Mouse (Mus musculus): ENCODE data around the gene 0610009B22Rik.
"Not testable (repeated sequence)": the region's sequence is repeated elsewhere in the genome, so short reads cannot be mapped to it uniquely, and the experiment has no call there.

Gene 0610009B22Rik

GRCm38 (mm10) chr11:51688330-51689328 lies at the start of gene 0610009B22Rik:
0610009B22Rik (minus strand) TSS chr11:51688874.
- peak; percentile 99 for DNase-seq

- not testable (repeated sequence) for DNase-seq
These were observed 45.5 kb upstream of the 0610009B22Rik start for GRCm38 (mm10) chr11:51734218-51734617.

GRCm38 (mm10) chr11:51732883-51733282 lies 44.2 kb upstream of the 0610009B22Rik start:
- no peak for DNase-seq

- DNase-seq = no peak
These were observed 32.4 kb upstream of the 0610009B22Rik start for GRCm38 (mm10) chr11:51721066-51721465.

GRCm38 (mm10) chr11:51707080-51707479 lies 18.4 kb upstream of the 0610009B22Rik start:
- DNase-seq = no peak

GRCm38 (mm10) chr11:51706451-51706850 lies 17.8 kb upstream of the 0610009B22Rik start:
- no peak for DNase-seq

GRCm38 (mm10) chr11:51703379-51703998 lies 14.8 kb upstream of the 0610009B22Rik start:
- DNase-seq = peak; percentile 70

GRCm38 (mm10) chr11:51702831-51703230 lies 14.2 kb upstream of the 0610009B22Rik start:
- DNase-seq = no peak

- no peak for DNase-seq
These were observed 6.3 kb upstream of the 0610009B22Rik start for GRCm38 (mm10) chr11:51694984-51695383.

GRCm38 (mm10) chr11:51690597-51690996 lies 1.9 kb upstream of the 0610009B22Rik start:
- not testable (repeated sequence) for DNase-seq

- no peak for DNase-seq
These were observed 669 bp upstream of the 0610009B22Rik start for GRCm38 (mm10) chr11:51689343-51689742.

- peak; percentile 24 for DNase-seq
These were observed 6.7 kb downstream of the 0610009B22Rik start for GRCm38 (mm10) chr11:51681976-51682374.

- peak; percentile 95 for DNase-seq
These were observed 7.2 kb downstream of the 0610009B22Rik start for GRCm38 (mm10) chr11:51681324-51681975.

GRCm38 (mm10) chr11:51679466-51679865 lies 9.2 kb downstream of the 0610009B22Rik start:
- no peak for DNase-seq

- DNase-seq = no peak
These were observed 10.8 kb downstream of the 0610009B22Rik start for GRCm38 (mm10) chr11:51677737-51678418.

GRCm38 (mm10) chr11:51675386-51675785 lies 13.3 kb downstream of the 0610009B22Rik start:
- no peak for DNase-seq

- DNase-seq = no peak
These were observed 15.4 kb downstream of the 0610009B22Rik start for GRCm38 (mm10) chr11:51673291-51673690.

- DNase-seq = no peak
These were observed 17.3 kb downstream of the 0610009B22Rik start for GRCm38 (mm10) chr11:51671376-51671775.

- no peak for DNase-seq
These were observed 17.8 kb downstream of the 0610009B22Rik start for GRCm38 (mm10) chr11:51670846-51671245.

GRCm38 (mm10) chr11:51664747-51665146 lies 23.9 kb downstream of the 0610009B22Rik start:
- not testable (repeated sequence) for DNase-seq

- DNase-seq = no peak
These were observed 26.0 kb downstream of the 0610009B22Rik start for GRCm38 (mm10) chr11:51662632-51663031.

- DNase-seq = no peak
These were observed 26.8 kb downstream of the 0610009B22Rik start for GRCm38 (mm10) chr11:51661867-51662365.

Measured in thymus, postnatal 4 days (tissue).